Mouse (Mus musculus) ES-E14 (cell line): ENCODE results near the gene Cdk19. TPM values are rescaled to one million over a fixed set of nuclear protein-coding genes. Genes with fewer than 3 reads are reported as not detected.
"Not testable (repeated sequence)": the region's sequence is repeated elsewhere in the genome, so short reads cannot be mapped to it uniquely, and the experiment has no call there.

Experiments used
- DNase-seq: peaks from one replicate; pipeline ENCODE4 v3.0.0-alpha.2; 2013; ENCODE audit warnings: low read depth, low spot score
- H3K27ac ChIP-seq: 2 replicates; pipeline ENCODE4 v1.5.1; 2012; ENCODE audit warnings: low read depth, mild to moderate bottlenecking, low read length, moderate library complexity, mixed read lengths; ENCODE audit not compliant: poor library complexity, insufficient read depth, severe bottlenecking
- H3K36me3 ChIP-seq: 2 replicates; pipeline ENCODE4 v1.6.1; 2012; ENCODE audit warnings: mild to moderate bottlenecking, low read length, moderate library complexity, mixed read lengths; ENCODE audit not compliant: control insufficient read depth, poor library complexity, insufficient read depth, severe bottlenecking
- H3K4me1 ChIP-seq, 2 experiments: fragments of 150-350 bp in 1 of 2; sonication (generic) in 1 of 2; 2 replicates each; pipeline ENCODE4 v1.6.1; 2012; ENCODE audit warnings: low read length in 2 of 2, mild to moderate bottlenecking in 1 of 2, mixed read lengths in 1 of 2; ENCODE audit not compliant: control insufficient read depth in 2 of 2, insufficient read depth in 2 of 2, poor library complexity in 1 of 2
- H3K4me3 ChIP-seq, 2 experiments: fragments of 150-350 bp in 1 of 2; sonication (generic) in 1 of 2; 2 replicates each; pipeline ENCODE4 v1.5.1; 2012; ENCODE audit warnings: low read length in 2 of 2, low read depth in 1 of 2, mild to moderate bottlenecking in 1 of 2, mixed read lengths in 1 of 2; ENCODE audit not compliant: insufficient read depth in 1 of 2, poor library complexity in 1 of 2, severe bottlenecking in 1 of 2
- H3K9ac ChIP-seq: 2 replicates; pipeline ENCODE4 v1.6.1; 2012; ENCODE audit warnings: low read depth, mild to moderate bottlenecking, low read length, mixed read lengths; ENCODE audit not compliant: poor library complexity, insufficient read depth, severe bottlenecking
- H3K9me3 ChIP-seq: fragments of 150-350 bp; sonication (generic); 2 replicates; pipeline ENCODE4 v1.6.1; 2012; ENCODE audit warnings: low read depth, mild to moderate bottlenecking, low read length; ENCODE audit not compliant: control insufficient read depth, insufficient read depth
- CHD2 ChIP-seq: IDR thresholded peaks from 2 replicates; pipeline ENCODE4 v1.6.1; 2014; ENCODE audit warnings: mild to moderate bottlenecking, low read depth, low read length, inconsistent platforms
- HCFC1 ChIP-seq: IDR thresholded peaks from 2 replicates; pipeline ENCODE4 v1.6.1; 2012; ENCODE audit warnings: low read length, inconsistent platforms, borderline replicate concordance; ENCODE audit not compliant: insufficient read depth
- MAFK ChIP-seq: IDR thresholded peaks from 2 replicates; pipeline ENCODE4 v1.6.1; 2014; ENCODE audit warnings: mild to moderate bottlenecking, low read depth, low read length, inconsistent platforms; ENCODE audit not compliant: insufficient read depth
- ZC3H11A ChIP-seq: IDR thresholded peaks from 2 replicates; pipeline ENCODE4 v1.6.1; 2012; ENCODE audit warnings: low read depth, mild to moderate bottlenecking, inconsistent platforms, low read length, borderline replicate concordance
- ZNF384 ChIP-seq: IDR thresholded peaks from 2 replicates; pipeline ENCODE4 v1.6.1; 2012; ENCODE audit warnings: low read depth, low read length, inconsistent platforms
- in situ Hi-C, 2 experiments: fragments of 600-800 bp; cut with MboI; formaldehyde crosslinking; loops; one replicate each; pipeline ENCODE4 v1.15.1; 2025; ENCODE audit warnings: low sequenced_read_pairs in 2 of 2, inconsistent platforms in 1 of 2; ENCODE audit not compliant: unreplicated experiment in 2 of 2
- total RNA-seq: library from RNA; depleted of rRNA; stranded (reverse); fragments of 300-350 nt; gene quantifications from 2 replicates; pipeline ENCODE4 v1.2.3, GENCODE M21; 2012

Cdk19 gene
- total RNA-seq, 1 experiment = 6.4 TPM

- H3K4me3 ChIP-seq = no peak overlapping the region
- H3K9ac ChIP-seq = no peak overlapping the region
- DNase-seq = no peak
- H3K9me3 ChIP-seq = no peaks in the 10 kb centered on the region
- no peaks in the 10 kb centered on the region for H3K4me1 ChIP-seq
- in situ Hi-C loops = no loop called here
- H3K27ac ChIP-seq = no peak overlapping the region
- TF ChIP-seq ZC3H11A (no peak), MAFK (no peak), HCFC1 (no peak), CHD2 (no peak), ZNF384 (no peak)
- H3K36me3 ChIP-seq = no peaks in the 10 kb centered on the region
Measured at GRCm38 (mm10) chr10:40511221-40511677, 171.9 kb downstream of the Cdk19 start.

GRCm38 (mm10) chr10:40512185-40512584 lies 172.8 kb downstream of the Cdk19 start:
- in situ Hi-C loops = no loop called here
- TF ChIP-seq MAFK = no peak
- TF ChIP-seq ZNF384 = no peak
- no peak for TF ChIP-seq ZC3H11A
- Histone ChIP-seq H3K27ac (no peak overlapping the region), H3K9me3 (no peaks in the 10 kb centered on the region), H3K36me3 (no peaks in the 10 kb centered on the region), H3K9ac (no peak overlapping the region), H3K4me3 (no peak overlapping the region), H3K4me1 (no peaks in the 10 kb centered on the region)
- no peak for DNase-seq

- DNase-seq, in situ Hi-C loops, H3K36me3 ChIP-seq, H3K9me3 ChIP-seq, H3K9ac ChIP-seq, H3K4me1 ChIP-seq, H3K4me3 ChIP-seq, H3K27ac ChIP-seq: not testable (repeated sequence)
Measured at GRCm38 (mm10) chr10:40512996-40513395, 173.6 kb downstream of the Cdk19 start.

- no peak for TF ChIP-seq CHD2
- no peak for TF ChIP-seq ZC3H11A
- no peak for TF ChIP-seq ZNF384
- no peak for TF ChIP-seq MAFK
- no peak for TF ChIP-seq HCFC1
- Histone ChIP-seq H3K9ac (no peak overlapping the region), H3K9me3 (no peaks in the 10 kb centered on the region), H3K4me3 (no peak overlapping the region), H3K4me1 (no peaks in the 10 kb centered on the region), H3K27ac (no peak overlapping the region), H3K36me3 (no peaks in the 10 kb centered on the region)
- no peak for DNase-seq
- in situ Hi-C loops = no loop called here
Measured at GRCm38 (mm10) chr10:40515225-40515681, 175.9 kb downstream of the Cdk19 start.

- in situ Hi-C loops = no loop called here
- DNase-seq = no peak
- TF ChIP-seq MAFK = no peak
Measured at GRCm38 (mm10) chr10:40516421-40516820, 177.1 kb downstream of the Cdk19 start.

More at GRCm38 (mm10) chr10:40516421-40516820, 177.1 kb downstream of the Cdk19 start:
- Histone ChIP-seq H3K27ac (no peak overlapping the region), H3K9me3 (no peaks in the 10 kb centered on the region), H3K4me3 (no peak overlapping the region), H3K4me1 (no peaks in the 10 kb centered on the region), H3K36me3 (no peaks in the 10 kb centered on the region), H3K9ac (no peak overlapping the region)
